Mouse (Mus musculus): ENCODE measurements around the gene BC048679.

GRCm38 (mm10) chr7:81528918-81529317, 30.8 kb upstream of the BC048679 start:
- TF ChIP-seq EP300 (IDR thresholded peaks at IDR 0.05; ENCODE audit: insufficient read depth, low read depth, low read length) (no peak), CTCF (IDR thresholded peaks at IDR 0.05; ENCODE audit: low read depth, low read length) (no peak), POLR2A (IDR thresholded peaks at IDR 0.05; ENCODE audit: insufficient read depth, low read length) (no peak)
